Mouse (Mus musculus) left cerebral cortex, postnatal 25 days (tissue): Measurements from ENCODE around the gene Ankrd13b. TPM values are rescaled to one million over a fixed set of nuclear protein-coding genes. Genes with fewer than 3 reads are reported as not detected.

ENCODE experiments used
- DNase-seq, 2 experiments: peaks; one replicate each; pipeline ENCODE4 v3.0.0; 2022; ENCODE audit warnings: low spot score in 2 of 2, mixed read lengths in 1 of 2
- intact Hi-C: fragments of 180-260 bp; cut with DNase I; formaldehyde crosslinking; loops from one replicate; pipeline ENCODE4 v1.15.1; 2025
- total RNA-seq, 2 experiments: library from RNA; stranded (reverse); gene quantifications; 2 replicates each; pipeline ENCODE4 v1.2.3; 2021

The Ankrd13b gene
- total RNA-seq, 2 experiments from 2014 or later = 100 to 101 TPM

DNA sequence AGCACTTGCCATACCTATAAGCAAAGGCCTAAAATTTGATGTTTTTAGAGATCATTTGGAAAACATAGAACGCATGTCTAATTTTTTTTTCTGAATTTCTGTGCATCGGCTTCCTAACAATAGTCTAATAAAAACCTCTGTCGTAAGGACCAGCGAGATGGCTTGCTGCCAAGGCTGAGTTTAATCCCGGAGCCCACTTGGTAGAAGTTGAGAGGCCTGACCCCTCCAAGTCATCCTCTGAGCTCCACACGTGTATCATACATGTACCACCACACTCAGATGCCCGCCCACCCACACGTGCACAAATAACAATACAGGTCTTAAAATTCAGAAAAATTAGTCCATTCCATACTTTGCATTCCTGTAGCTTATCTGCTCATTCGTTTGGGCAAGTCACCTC lies 49.4 kb downstream of the Ankrd13b start:
- no peak for DNase-seq
- intact Hi-C loops = loop anchor here (10.0 kb wide), 1 partner anchor 95 kb away; no protein-coding TSS in a partner anchor

DNA sequence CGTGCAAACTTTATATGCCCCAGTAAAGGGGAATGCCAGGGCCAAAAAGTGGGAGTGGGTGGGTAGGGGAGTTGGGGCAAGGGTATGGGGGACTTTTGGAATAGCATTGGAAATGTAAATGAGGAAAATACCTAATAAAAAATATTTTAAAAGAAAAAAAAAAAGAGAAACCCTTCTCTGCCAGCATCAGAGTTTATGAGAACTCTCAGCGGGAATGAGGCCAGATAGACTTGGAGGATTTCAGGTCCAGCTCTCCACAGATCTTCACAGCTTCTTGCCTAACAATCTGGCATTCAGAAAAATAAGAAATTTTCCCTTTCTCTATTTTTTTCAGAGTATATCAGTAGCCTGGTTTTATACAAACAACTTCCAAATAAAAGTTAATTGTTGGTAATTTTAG lies 52.5 kb downstream of the Ankrd13b start:
- DNase-seq = no peak
- intact Hi-C loops = no loop called here

DNA sequence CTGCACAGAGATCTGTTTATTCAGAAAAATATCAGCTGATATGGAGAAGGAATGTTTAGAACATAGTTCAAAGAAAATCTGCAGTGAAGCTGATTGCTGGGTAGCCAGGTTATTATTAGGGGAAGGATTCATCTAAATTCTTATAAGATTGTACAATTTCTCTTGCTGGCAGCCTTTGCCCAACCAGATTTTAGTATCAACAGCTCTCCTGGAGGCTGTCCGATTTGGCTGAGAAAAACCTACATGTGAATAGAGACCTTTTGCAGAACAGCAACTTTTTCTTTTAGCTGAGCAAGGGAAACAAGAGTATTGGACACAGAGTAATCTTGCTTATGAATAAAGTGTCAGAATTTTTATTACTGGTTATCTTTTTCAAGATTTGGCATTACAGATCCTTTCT lies 61.0 kb downstream of the Ankrd13b start:
- DNase-seq = no peak
- intact Hi-C loops = no loop called here

GRCm38 (mm10) chr11:77423175-77423859 lies 66.2 kb downstream of the Ankrd13b start:
- no peak for DNase-seq
- intact Hi-C loops = no loop called here

Other genes with a start within 250 kb of the Ankrd13b start
- gene Coro6, start 27.3 kb downstream of the Ankrd13b start, total RNA-seq = 10 to 100 TPM; 31.8 to 36.1 TPM
- gene Git1, start 3.9 kb upstream of the Ankrd13b start, total RNA-seq = 100 to 1,000 TPM; 247 to 261 TPM
- gene Abhd15, start 25.4 kb upstream of the Ankrd13b start, total RNA-seq = 1 to 10 TPM; 1.6 to 1.7 TPM
- gene Trp53i13, start 26.3 kb upstream of the Ankrd13b start, total RNA-seq = 1 to 10 TPM; 3.3 to 4.4 TPM
- gene Gm10392, start 29.5 kb upstream of the Ankrd13b start, total RNA-seq = not detected
- 100 to 1,000 TPM; 107 to 108 TPM for gene Taok1, start 118.1 kb upstream of the Ankrd13b start, total RNA-seq
- 10 to 100 TPM; 71.6 to 72.4 TPM for gene Nufip2, start 196.5 kb upstream of the Ankrd13b start, total RNA-seq
- gene Cryba1, start 235.6 kb upstream of the Ankrd13b start, total RNA-seq = not detected